Mouse (Mus musculus) 3134 (cell line): ENCODE measurements around the gene Rrp7a.
A peak's percentile ranks its signal among the peaks of the same experiment; 100 is the strongest.

Source experiments
- DNase-seq: peaks from one replicate; pipeline ENCODE4 v3.0.0-alpha.2; 2011; ENCODE audit warnings: low spot score; ENCODE audit not compliant: insufficient read length; ENCODE audit errors: extremely low read depth

Gene Rrp7a

GRCm38 (mm10) chr15:83071752-83072151 is 50.8 kb downstream of the Rrp7a start:
- no peak for DNase-seq

- DNase-seq: peak; percentile 68
Measured at GRCm38 (mm10) chr15:83070942-83071341, 51.7 kb downstream of the Rrp7a start.

- DNase-seq: no peak
Measured at GRCm38 (mm10) chr15:83068270-83068669, 54.3 kb downstream of the Rrp7a start.

GRCm38 (mm10) chr15:83065543-83065942 is 57.1 kb downstream of the Rrp7a start:
- DNase-seq: peak; percentile 59
